Mouse (Mus musculus) kidney, postnatal 25 days (tissue): ENCODE results near the gene Psmd6.

Source experiments
- DNase-seq, 2 experiments: peaks; one replicate each; pipeline ENCODE4 v3.0.0; 2021; ENCODE audit warnings: mixed read lengths in 2 of 2

The Psmd6 gene

GRCm38 (mm10) chr14:14063382-14063781, 57.4 kb downstream of the Psmd6 start:
- DNase-seq = no peak

GRCm38 (mm10) chr14:14062531-14063245, 58.1 kb downstream of the Psmd6 start:
- DNase-seq = no peak
